Mouse (Mus musculus) heart, embryonic 14.5 days (tissue): ENCODE data around the gene Lexm. TPM values are rescaled to one million over a fixed set of nuclear protein-coding genes. Genes with fewer than 3 reads are reported as not detected.

Experiments used
- ATAC-seq: fragments of 200-750 bp; cut with Nextera tagmentation; 2 replicates; pipeline ENCODE4 v1.8.0; 2017; ENCODE audit warnings: low read depth, moderate TSS enrichment; ENCODE audit not compliant: insufficient number of reproducible peaks, insufficient read depth, low FRiP score
- H3K27ac ChIP-seq, 2 experiments: fragments of 200-500 bp in 1 of 2; fragments of 300-500 bp in 1 of 2; sonication (generic) in 1 of 2; replicated peaks in 1 of 2; 2 replicates each; pipeline ENCODE4 v1.5.1; 2012 to 2014; ENCODE audit warnings: low read depth in 2 of 2, low read length in 2 of 2, control low read depth in 1 of 2, mild to moderate bottlenecking in 1 of 2, mixed read lengths in 1 of 2; ENCODE audit not compliant: control insufficient read depth in 1 of 2, insufficient read depth in 1 of 2
- H3K27me3 ChIP-seq: fragments of 300-500 bp; sonication (generic); 2 replicates; pipeline ENCODE4 v1.6.1; 2014; ENCODE audit warnings: mild to moderate bottlenecking, low read length, control low read depth; ENCODE audit not compliant: control insufficient read depth, insufficient read depth
- H3K36me3 ChIP-seq: fragments of 300-500 bp; sonication (generic); 2 replicates; pipeline ENCODE4 v1.6.1; 2014; ENCODE audit warnings: mild to moderate bottlenecking, control low read depth, low read length, mixed read lengths; ENCODE audit not compliant: control insufficient read depth, insufficient read depth
- H3K4me1 ChIP-seq, 2 experiments: fragments of 200-500 bp in 1 of 2; fragments of 300-500 bp in 1 of 2; sonication (generic) in 1 of 2; 2 replicates each; pipeline ENCODE4 v1.6.1; 2012 to 2014; ENCODE audit warnings: low read length in 2 of 2, control low read depth in 1 of 2, mixed read lengths in 1 of 2; ENCODE audit not compliant: control insufficient read depth in 2 of 2, insufficient read depth in 2 of 2
- H3K4me2 ChIP-seq: fragments of 300-500 bp; sonication (generic); 2 replicates; pipeline ENCODE4 v1.6.1; 2014; ENCODE audit warnings: mild to moderate bottlenecking, low read length
- H3K4me3 ChIP-seq, 2 experiments: fragments of 200-500 bp in 1 of 2; fragments of 300-500 bp in 1 of 2; sonication (generic) in 1 of 2; 2 replicates each; pipeline ENCODE4 v1.5.1; 2012 to 2014; ENCODE audit warnings: low read length in 2 of 2, mild to moderate bottlenecking in 2 of 2, control low read depth in 1 of 2, low read depth in 1 of 2, moderate library complexity in 1 of 2; ENCODE audit not compliant: control insufficient read depth in 1 of 2, insufficient read depth in 1 of 2
- H3K9ac ChIP-seq: fragments of 300-500 bp; sonication (generic); 2 replicates; pipeline ENCODE4 v1.6.1; 2014; ENCODE audit warnings: mild to moderate bottlenecking, low read length
- H3K9me3 ChIP-seq: fragments of 300-500 bp; sonication (generic); 2 replicates; pipeline ENCODE4 v1.6.1; 2016; ENCODE audit warnings: low read length, control low read depth; ENCODE audit not compliant: control insufficient read depth
- WGBS: fragments of 180-500 bp; shearing (Covaris S2); extraction: QIAGEN DNeasy Blood & Tissue Kit; methylation state at CpG from one replicate; pipeline ENCODE4 v1.1.7; 2014; 5-methylcytosine and 5-hydroxymethylcytosine counted together
- polyA plus RNA-seq: library from polyadenylated mRNA; unstranded; fragments of >200 nt; fragmentation: Nextera tagmentation; extraction: Ambion mirVana; gene quantifications from 2 replicates; pipeline ENCODE4 v1.2.1, GENCODE M21; 2014

Lexm gene
- polyA plus RNA-seq, 1 experiment from 2014 or later = not detected

DNA sequence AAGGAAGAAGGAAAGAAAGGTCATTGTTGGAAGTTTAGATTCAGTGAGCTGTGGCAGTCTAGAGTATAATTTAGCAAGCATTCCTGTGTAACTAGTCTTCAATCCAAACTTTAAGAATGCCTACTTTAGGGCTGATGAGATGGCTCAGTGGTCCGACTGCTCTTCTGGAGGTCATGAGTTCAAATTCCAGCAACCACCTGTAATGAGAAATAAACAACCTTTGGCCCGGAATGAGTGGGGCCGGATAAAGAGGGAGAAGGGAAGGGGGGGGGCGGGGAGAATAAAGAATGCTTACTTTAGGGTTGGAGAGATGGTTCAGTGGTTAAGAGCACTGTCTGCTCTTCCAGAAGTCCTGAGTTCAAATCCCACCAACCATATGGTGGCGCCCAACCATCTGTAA is 59.8 kb downstream of the Lexm start:
- Histone ChIP-seq H3K9ac (no peak overlapping the region), H3K9me3 (no peaks in the 10 kb centered on the region), H3K4me3 (no peak overlapping the region), H3K27ac (no peak overlapping the region), H3K4me2 (no peak overlapping the region), H3K36me3 (no peaks in the 10 kb centered on the region), H3K4me1 (peaks cover 6 to 16% of the 10 kb centered on the region in 2 experiments; a peak in 3 of 4 replicates), H3K27me3 (no peaks in the 10 kb centered on the region)
- 91% methylated on average over 5 of the region's 5 CpGs for WGBS
- no peak for ATAC-seq

DNA sequence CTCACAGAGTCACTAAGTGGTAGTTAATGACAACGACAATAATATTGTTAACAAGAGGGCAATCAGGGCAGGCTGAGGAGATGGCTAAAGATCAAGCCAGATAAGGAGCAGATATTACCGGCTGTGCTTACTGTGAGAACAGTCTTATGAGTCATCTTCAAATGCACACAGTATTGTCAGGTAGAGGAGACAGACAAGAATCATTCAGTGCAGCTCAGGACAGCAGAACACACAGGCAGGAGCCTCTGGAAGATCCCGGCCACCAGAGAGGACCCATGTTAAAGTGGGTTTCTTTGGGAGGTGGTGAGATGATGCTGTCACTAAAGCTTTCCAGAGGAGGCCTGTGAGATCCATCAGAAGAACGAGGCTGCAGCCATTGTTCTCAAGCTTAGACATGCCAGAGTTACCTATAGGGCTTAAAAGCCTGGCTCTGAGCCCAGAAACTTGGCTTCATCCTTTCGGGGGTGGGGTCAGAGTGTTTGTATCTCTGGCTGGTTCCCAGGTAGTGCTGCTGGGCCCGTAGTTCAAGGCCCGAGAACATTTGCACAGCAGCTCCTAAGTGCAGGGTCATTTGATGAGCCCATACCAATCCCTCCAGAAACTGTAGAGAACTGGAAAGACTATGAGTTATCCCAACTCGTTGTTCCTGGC is 66.4 kb downstream of the Lexm start:
- WGBS = 45% methylated on average over 8 of the region's 8 CpGs
- ATAC-seq = no peak

DNA sequence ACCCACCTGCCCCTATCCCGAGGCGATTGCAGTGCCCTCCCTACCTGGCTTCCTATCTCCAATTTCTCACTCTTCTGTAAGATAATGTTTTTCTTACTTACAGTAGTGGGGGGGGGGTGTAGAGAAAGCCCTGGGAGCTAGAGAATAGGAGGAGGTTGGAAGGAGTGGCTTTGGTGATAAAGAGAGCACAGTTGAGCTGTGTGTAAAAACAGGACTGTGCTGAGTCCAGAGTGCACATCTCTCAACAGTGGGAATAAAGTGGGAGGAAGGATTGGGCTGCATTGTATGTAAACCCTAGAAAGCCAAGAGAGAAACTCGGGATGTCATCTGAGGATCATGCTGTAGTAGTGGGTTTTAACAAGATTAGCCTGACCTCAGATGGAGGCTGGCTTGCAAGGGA is 68.9 kb downstream of the Lexm start:
- no peak for ATAC-seq
- no peak overlapping the region for H3K4me3 ChIP-seq
- H3K27me3 ChIP-seq = no peaks in the 10 kb centered on the region
- no peak overlapping the region for H3K9ac ChIP-seq
- no peak overlapping the region for H3K27ac ChIP-seq
- WGBS = 55% methylated on average over 3 of the region's 3 CpGs
- H3K36me3 ChIP-seq = no peaks in the 10 kb centered on the region
- peaks cover 4 to 15% of the 10 kb centered on the region in 2 experiments for H3K4me1 ChIP-seq
- H3K4me2 ChIP-seq = no peak overlapping the region
- no peaks in the 10 kb centered on the region for H3K9me3 ChIP-seq

More for the DNA sequence above, 66.4 kb downstream of the Lexm start:
- Histone ChIP-seq H3K4me1 (peaks cover 0 to 9% of the 10 kb centered on the region in 2 experiments), H3K27me3 (no peaks in the 10 kb centered on the region), H3K27ac (no peak overlapping the region), H3K4me3 (no peak overlapping the region), H3K36me3 (no peaks in the 10 kb centered on the region), H3K9ac (no peak overlapping the region), H3K4me2 (no peak overlapping the region), H3K9me3 (no peaks in the 10 kb centered on the region)

DNA sequence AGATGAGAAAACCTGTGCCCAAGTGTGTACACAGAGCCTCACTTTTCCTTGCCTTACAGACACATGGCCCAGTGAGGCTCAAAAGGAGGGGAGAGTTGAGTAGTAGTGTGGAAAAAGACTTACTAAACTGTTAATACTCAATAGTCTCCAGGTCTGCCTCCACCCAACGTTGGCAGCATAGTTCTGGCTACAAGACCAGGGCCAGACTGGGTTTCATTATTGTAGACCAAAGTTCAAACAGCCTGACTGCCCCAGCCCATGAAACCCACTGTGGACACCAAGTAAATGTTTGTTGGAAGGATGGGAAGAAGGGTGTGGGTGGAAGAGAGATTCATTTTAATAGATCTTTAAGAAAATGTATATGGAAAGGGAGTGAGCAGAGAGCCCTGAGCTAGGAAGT is 70.1 kb downstream of the Lexm start:
- H3K9ac ChIP-seq = no peak overlapping the region
- no peak overlapping the region for H3K4me2 ChIP-seq
- H3K9me3 ChIP-seq = no peaks in the 10 kb centered on the region
- no peak overlapping the region for H3K4me3 ChIP-seq
- 71% methylated on average over 1 of the region's 1 CpGs for WGBS
- no peak overlapping the region for H3K27ac ChIP-seq
- no peaks in the 10 kb centered on the region for H3K27me3 ChIP-seq
- ATAC-seq = no peak
- H3K36me3 ChIP-seq = no peaks in the 10 kb centered on the region
- peaks cover 4 to 15% of the 10 kb centered on the region in 2 experiments for H3K4me1 ChIP-seq

DNA sequence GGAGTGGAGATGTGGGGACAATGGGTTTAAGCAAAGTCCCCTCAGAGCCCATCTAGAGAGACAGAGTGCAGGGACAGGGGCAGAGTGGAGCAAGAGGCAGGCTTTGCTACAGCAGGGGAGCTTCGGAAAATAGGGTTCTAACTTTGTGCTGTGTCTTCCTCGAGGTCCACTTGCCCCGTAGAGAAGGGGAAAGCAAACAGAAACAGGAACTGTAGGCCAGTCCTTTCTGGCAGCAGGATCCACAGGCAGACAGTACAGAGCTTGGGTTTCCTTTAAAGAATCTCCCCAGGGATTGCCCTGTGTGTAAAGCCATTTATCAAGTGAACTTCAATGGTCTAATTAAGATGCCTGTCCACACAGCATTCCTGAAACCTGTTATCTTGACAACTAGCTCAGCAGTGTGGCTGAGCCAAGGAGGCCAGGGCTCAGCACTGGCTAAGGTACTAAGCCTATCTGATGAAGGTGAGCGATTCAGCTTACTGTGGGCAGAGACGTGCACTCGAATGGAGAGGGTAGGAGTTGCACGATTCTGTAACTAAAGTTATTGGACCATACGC is 71.1 kb downstream of the Lexm start:
- H3K9ac ChIP-seq = no peak overlapping the region
- no peak overlapping the region for H3K27ac ChIP-seq
- H3K4me2 ChIP-seq = peak overlapping the region; percentile 9; the same call in 1 of the 2 replicates
- no peaks in the 10 kb centered on the region for H3K36me3 ChIP-seq
- WGBS = 17% methylated on average over 8 of the region's 8 CpGs
- no peaks in the 10 kb centered on the region for H3K27me3 ChIP-seq
- no peaks in the 10 kb centered on the region for H3K9me3 ChIP-seq
- H3K4me1 ChIP-seq = peaks cover 4 to 15% of the 10 kb centered on the region in 2 experiments
- ATAC-seq = 0 out of 2 replicates have a peak, but pooled peaks have one; percentile 21
- H3K4me3 ChIP-seq = no peak overlapping the region

DNA sequence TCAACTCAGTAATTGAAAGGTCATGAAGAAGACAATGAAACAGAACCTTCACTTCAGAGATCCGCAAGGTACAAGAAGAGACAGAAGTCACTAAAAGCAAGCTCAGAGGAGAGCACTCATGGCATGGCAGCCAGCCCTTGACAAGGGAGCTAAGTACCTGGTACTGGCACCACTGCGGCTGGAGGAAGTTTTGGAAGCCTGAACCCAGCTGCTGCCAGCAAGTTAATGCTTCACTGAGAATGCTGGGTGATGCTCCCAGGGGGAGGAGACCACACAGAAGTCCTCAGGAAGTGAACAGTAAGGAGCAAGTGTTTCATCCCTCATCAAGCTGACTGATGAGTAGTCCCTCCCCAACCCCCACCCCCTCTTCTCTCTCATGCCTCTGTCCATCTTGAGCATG is 74.8 kb downstream of the Lexm start:
- Histone ChIP-seq H3K27me3 (no peaks in the 10 kb centered on the region), H3K9ac (no peak overlapping the region), H3K27ac (no peak overlapping the region), H3K4me2 (no peak overlapping the region), H3K4me3 (no peak overlapping the region), H3K4me1 (peaks cover 4 to 11% of the 10 kb centered on the region in 2 experiments), H3K36me3 (no peaks in the 10 kb centered on the region), H3K9me3 (no peaks in the 10 kb centered on the region)
- ATAC-seq = no peak
- WGBS = 77% methylated on average over 2 of the region's 2 CpGs

DNA sequence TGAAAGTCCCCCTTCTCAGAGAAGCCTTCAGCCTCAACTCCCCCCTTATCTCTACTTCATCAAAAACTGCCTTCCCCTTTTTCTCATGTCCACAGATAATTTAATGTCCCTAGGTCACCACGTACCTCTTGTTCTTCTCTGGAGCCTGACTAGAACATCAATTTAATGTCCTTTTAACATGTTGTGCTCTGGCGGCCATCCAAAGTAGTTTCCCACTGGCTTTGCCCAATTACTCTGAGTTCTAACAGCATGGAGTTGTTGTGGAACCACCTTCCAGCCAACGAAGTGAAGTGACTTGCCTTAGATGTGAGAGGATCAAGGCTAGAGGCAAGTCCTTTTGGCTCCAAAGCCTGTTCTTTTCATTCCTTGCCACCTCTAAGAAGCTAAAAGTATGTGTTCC is 75.5 kb downstream of the Lexm start:
- H3K9me3 ChIP-seq = no peaks in the 10 kb centered on the region
- H3K4me2 ChIP-seq = no peak overlapping the region
- peaks cover 4 to 11% of the 10 kb centered on the region in 2 experiments for H3K4me1 ChIP-seq
- WGBS = 72% methylated on average over 3 of the region's 3 CpGs
- no peaks in the 10 kb centered on the region for H3K36me3 ChIP-seq
- no peak overlapping the region for H3K4me3 ChIP-seq
- no peak for ATAC-seq
- no peaks in the 10 kb centered on the region for H3K27me3 ChIP-seq
- no peak overlapping the region for H3K9ac ChIP-seq
- H3K27ac ChIP-seq = no peak overlapping the region
